Mouse (Mus musculus): ENCODE measurements around the gene Inpp5e. TPM values are rescaled to one million over a fixed set of nuclear protein-coding genes. Genes with fewer than 3 reads are reported as not detected.

Inpp5e gene
- polyA plus RNA-seq (2017; shearing (Covaris generic)): 28.3 TPM

DNA sequence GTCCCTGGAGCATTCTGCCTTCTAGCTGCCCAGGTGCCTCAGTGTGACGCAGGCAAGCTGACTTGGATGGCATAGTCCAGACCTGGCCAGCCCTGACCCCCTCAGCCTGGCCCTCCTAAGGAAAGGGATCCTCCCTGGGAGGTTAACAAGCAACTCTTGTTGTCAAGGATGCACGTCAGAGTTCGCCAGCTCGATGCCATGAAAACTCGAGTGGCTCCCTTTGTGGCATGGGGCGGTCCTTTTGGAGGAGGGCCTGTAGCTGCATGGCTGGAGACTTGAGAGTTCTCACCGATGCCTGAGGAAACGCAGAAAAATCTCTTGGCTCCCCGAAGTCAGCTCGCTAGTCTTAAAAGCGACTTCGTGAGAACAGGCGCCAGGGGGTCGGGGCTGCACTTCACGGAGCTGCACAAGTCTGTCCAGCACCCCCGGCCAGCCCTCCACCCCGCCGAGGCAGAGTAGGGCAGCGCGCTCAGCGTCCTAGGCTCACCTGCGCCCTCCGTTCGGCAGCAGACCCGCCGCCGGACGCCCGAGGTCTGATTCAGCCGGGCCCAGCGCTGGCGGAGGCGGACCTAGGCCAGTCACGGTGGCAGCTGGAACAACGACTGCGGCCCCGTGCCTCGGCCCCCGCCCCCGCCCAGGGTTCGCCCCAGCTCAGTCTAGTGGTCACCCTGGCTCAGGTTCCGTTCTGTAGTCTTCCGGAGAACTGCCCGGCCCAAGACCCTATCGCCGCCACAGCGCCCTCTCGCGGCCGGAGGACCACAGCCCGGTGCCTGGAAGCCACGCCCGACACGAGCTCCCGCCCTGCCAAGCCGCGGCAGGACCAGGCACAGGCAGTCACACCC is at the start of gene Inpp5e:
TSS of gene Inpp5e (minus strand) at position 689 of the 842 bp plus-strand sequence.

GRCm38 (mm10) chr2:26444946-26445665 is 36.1 kb upstream of the Inpp5e start, which contains the start of gene Sec16a:
Gene Sec16a (minus strand): TSS chr2:26445216.

GRCm38 (mm10) chr2:26389154-26389690 is 19.8 kb downstream of the Inpp5e start, which contains the start of the genes Entr1 and Pmpca:
Gene Entr1 (minus strand): TSS chr2:26389316.
Gene Pmpca (plus strand): TSS chr2:26389339.

GRCm38 (mm10) chr2:26380131-26380771 is 28.8 kb downstream of the Inpp5e start, which contains the start of gene Snapc4:
Gene Snapc4 (minus strand): TSS chr2:26380653.

GRCm38 (mm10) chr2:26360772-26361171 is 48.2 kb downstream of the Inpp5e start, which contains the start of gene Card9:
Gene Card9 (minus strand): TSS chr2:26360918.

DNA sequence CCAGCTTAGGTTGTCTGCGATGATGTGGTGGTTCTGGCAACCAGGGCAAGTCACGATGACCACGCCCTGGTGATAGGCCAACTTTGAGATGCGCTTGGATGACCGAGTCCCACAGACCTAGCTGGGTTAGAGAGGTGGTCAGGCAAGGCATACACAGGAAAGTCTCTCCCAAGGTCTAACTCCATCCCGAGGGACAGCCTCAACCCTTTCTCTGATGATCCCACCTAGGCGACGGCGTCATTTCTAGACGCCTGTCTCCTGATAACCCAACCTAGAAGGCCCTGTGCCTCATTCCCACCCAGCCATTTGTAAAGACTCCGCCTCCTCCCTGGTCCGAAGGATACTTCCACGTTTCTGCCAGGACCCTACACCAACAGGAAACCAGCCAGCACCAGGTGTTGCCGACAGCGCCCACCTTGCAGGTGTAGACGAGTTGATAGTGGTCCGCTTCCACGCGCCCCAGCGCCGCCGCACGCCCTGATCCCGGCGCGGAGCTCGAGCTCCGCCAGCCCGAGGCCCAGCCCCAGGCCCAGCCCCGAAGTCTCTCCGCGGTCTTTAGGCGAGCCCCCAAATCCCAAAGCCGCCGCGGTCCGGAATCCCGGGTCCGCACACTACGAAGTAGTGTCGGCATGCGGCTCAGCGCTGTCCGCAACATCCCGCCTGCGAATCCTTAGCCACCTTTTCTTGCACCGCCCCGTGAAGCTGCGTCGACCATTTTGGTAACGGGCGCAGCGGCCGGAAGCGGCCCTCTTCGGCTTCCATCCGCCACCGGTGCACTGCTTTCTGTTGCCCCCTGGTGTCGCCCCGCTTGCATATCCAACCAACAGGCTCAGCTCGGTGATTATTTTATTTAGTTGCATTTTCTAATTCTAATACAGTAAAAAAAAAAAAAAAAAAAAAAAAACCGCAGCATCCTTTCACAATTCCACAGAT is 57.4 kb downstream of the Inpp5e start, which contains the start of gene Dnlz:
TSS of gene Dnlz (minus strand) at position 753 of the 933 bp plus-strand sequence.

Other genes with a start within 250 kb of the Inpp5e start
- not detected for gene Lhx3, start 200.9 kb downstream of the Inpp5e start, polyA plus RNA-seq (2017; shearing (Covaris generic))
- gene Qsox2, start 171.7 kb downstream of the Inpp5e start, polyA plus RNA-seq (2017; shearing (Covaris generic)): 2.9 TPM
- not detected for gene Ccdc187, start 114.6 kb downstream of the Inpp5e start, polyA plus RNA-seq (2017; shearing (Covaris generic))
- 8.8 TPM for gene Gpsm1, start 93.7 kb downstream of the Inpp5e start, polyA plus RNA-seq (2017; shearing (Covaris generic))
- gene Dnlz, start 57.1 kb downstream of the Inpp5e start, polyA plus RNA-seq (2017; shearing (Covaris generic)): 16.5 TPM
- 3.7 TPM for gene Card9, start 48.3 kb downstream of the Inpp5e start, polyA plus RNA-seq (2017; shearing (Covaris generic))
- 53.5 TPM for gene Snapc4, start 28.6 kb downstream of the Inpp5e start, polyA plus RNA-seq (2017; shearing (Covaris generic))
- 55.7 TPM for gene Entr1, start 19.9 kb downstream of the Inpp5e start, polyA plus RNA-seq (2017; shearing (Covaris generic))
- 118 TPM for gene Pmpca, start 19.9 kb downstream of the Inpp5e start, polyA plus RNA-seq (2017; shearing (Covaris generic))
- 72.4 TPM for gene Sec16a, start 36.0 kb upstream of the Inpp5e start, polyA plus RNA-seq (2017; shearing (Covaris generic))
- gene Notch1, start 107.5 kb upstream of the Inpp5e start, polyA plus RNA-seq (2017; shearing (Covaris generic)): 22.0 TPM
- gene Egfl7, start 170.8 kb upstream of the Inpp5e start, polyA plus RNA-seq (2017; shearing (Covaris generic)): 0.66 TPM
- not detected for gene Gm20532, start 177.4 kb upstream of the Inpp5e start, polyA plus RNA-seq (2017; shearing (Covaris generic))
- gene Agpat2, start 195.2 kb upstream of the Inpp5e start, polyA plus RNA-seq (2017; shearing (Covaris generic)): 10.2 TPM
- 3.2 TPM for gene Fam69b, start 219.3 kb upstream of the Inpp5e start, polyA plus RNA-seq (2017; shearing (Covaris generic))

Measured in inflammation-experienced regulatory T-cells, adult 16 weeks (primary cell).